Mouse (Mus musculus): ENCODE measurements around the gene Cdk8. TPM values are rescaled to one million over a fixed set of nuclear protein-coding genes. Genes with fewer than 3 reads are reported as not detected.

Gene Cdk8
- total RNA-seq, 2 experiments from 2014 or later: 36.1 to 49.3 TPM

- ATAC-seq (replicated peaks; ENCODE audit: poor library complexity, severe bottlenecking): no peak
Observed at GRCm38 (mm10) chr5:146274420-146275045, 43.5 kb downstream of the Cdk8 start.

GRCm38 (mm10) chr5:146277513-146277912, 46.5 kb downstream of the Cdk8 start:
- no peak for ATAC-seq (replicated peaks; ENCODE audit: poor library complexity, severe bottlenecking)

- no peak for ATAC-seq (replicated peaks; ENCODE audit: poor library complexity, severe bottlenecking)
Observed at GRCm38 (mm10) chr5:146280012-146280411, 49.0 kb downstream of the Cdk8 start.

GRCm38 (mm10) chr5:146281241-146281818, 50.3 kb downstream of the Cdk8 start:
- ATAC-seq (replicated peaks; ENCODE audit: poor library complexity, severe bottlenecking): no peak

- no peak for ATAC-seq (replicated peaks; ENCODE audit: poor library complexity, severe bottlenecking)
Observed at GRCm38 (mm10) chr5:146281884-146282579, 51.0 kb downstream of the Cdk8 start.

GRCm38 (mm10) chr5:146283899-146284298, 52.9 kb downstream of the Cdk8 start:
- ATAC-seq (replicated peaks; ENCODE audit: poor library complexity, severe bottlenecking): no peak

- no peak for ATAC-seq (replicated peaks; ENCODE audit: poor library complexity, severe bottlenecking)
Observed at GRCm38 (mm10) chr5:146287416-146287815, 56.4 kb downstream of the Cdk8 start.

- no peak for ATAC-seq (replicated peaks; ENCODE audit: poor library complexity, severe bottlenecking)
Observed at GRCm38 (mm10) chr5:146288048-146288501, 57.0 kb downstream of the Cdk8 start.

GRCm38 (mm10) chr5:146289921-146290320, 58.9 kb downstream of the Cdk8 start:
- ATAC-seq (replicated peaks; ENCODE audit: poor library complexity, severe bottlenecking): no peak

GRCm38 (mm10) chr5:146290446-146290845, 59.4 kb downstream of the Cdk8 start:
- no peak for ATAC-seq (replicated peaks; ENCODE audit: poor library complexity, severe bottlenecking)

- peak; percentile 61 for ATAC-seq (replicated peaks; ENCODE audit: poor library complexity, severe bottlenecking)
Observed at GRCm38 (mm10) chr5:146291560-146291959, 60.5 kb downstream of the Cdk8 start.

- no peak for ATAC-seq (replicated peaks; ENCODE audit: poor library complexity, severe bottlenecking)
Observed at GRCm38 (mm10) chr5:146292896-146293680, 62.1 kb downstream of the Cdk8 start.

- ATAC-seq (replicated peaks; ENCODE audit: poor library complexity, severe bottlenecking): no peak
Observed at GRCm38 (mm10) chr5:146293919-146294700, 63.1 kb downstream of the Cdk8 start.

GRCm38 (mm10) chr5:146294834-146295233, 63.8 kb downstream of the Cdk8 start:
- no peak for ATAC-seq (replicated peaks; ENCODE audit: poor library complexity, severe bottlenecking)

- ATAC-seq (replicated peaks; ENCODE audit: poor library complexity, severe bottlenecking): peak; percentile 71
Observed at GRCm38 (mm10) chr5:146298807-146299519, 67.9 kb downstream of the Cdk8 start.

GRCm38 (mm10) chr5:146299520-146299870, 68.5 kb downstream of the Cdk8 start:
- peak; percentile 69 for ATAC-seq (replicated peaks; ENCODE audit: poor library complexity, severe bottlenecking)

- peak; percentile 60 for ATAC-seq (replicated peaks; ENCODE audit: poor library complexity, severe bottlenecking)
Observed at GRCm38 (mm10) chr5:146303470-146303869, 72.4 kb downstream of the Cdk8 start.

GRCm38 (mm10) chr5:146307046-146307743, 76.2 kb downstream of the Cdk8 start:
- no peak for ATAC-seq (replicated peaks; ENCODE audit: poor library complexity, severe bottlenecking)

GRCm38 (mm10) chr5:146307744-146308096, 76.7 kb downstream of the Cdk8 start:
- no peak for ATAC-seq (replicated peaks; ENCODE audit: poor library complexity, severe bottlenecking)

All from granulocyte monocyte progenitor cell, adult 5-6 weeks (primary cell).